In genomic region chr3:122509084-122509483, GRCm38 (mm10) we compare ENCODE assay signal across 8 mouse cellular contexts.
DNase-seq lines count a peak whose midpoint lies in the region; ATAC-seq lines count a peak whose summit lies in the region.

No protein-coding gene starts in this region.

- DNase-seq in CD4-positive, CD25-positive, alpha-beta regulatory T cell, adult 2 months (ENCODE audit: low read depth, low spot score), result peak; percentile 34
- DNase-seq in NIH3T3 (ENCODE audit: low read depth), result peak; percentile 91
- DNase-seq in embryonic facial prominence, embryonic 10.5 days (ENCODE audit: low spot score), result peak; percentile 83
- peak; percentile 88 for DNase-seq in kidney, postnatal 10 days
- peak; percentile 80 for DNase-seq in testis, postnatal 10 days (ENCODE audit: low spot score)

- peaks cover 8% of the 10 kb centered on the region; the same call in 1 of the 2 replicates for H3K27me3 ChIP-seq in embryonic facial prominence, embryonic 10.5 days (replicated peaks; ENCODE audit: low read depth, poor library complexity, severe bottlenecking)
- no peaks in the 10 kb centered on the region for H3K27me3 ChIP-seq in heart, embryonic 13.5 days (replicated peaks)

- no peak overlapping the region for H3K4me2 ChIP-seq in heart, embryonic 13.5 days

- peak overlapping the region; percentile 40 for H3K27ac ChIP-seq in embryonic facial prominence, embryonic 10.5 days (replicated peaks)
- peak overlapping the region; percentile 58 for H3K27ac ChIP-seq in heart, embryonic 13.5 days (replicated peaks)

- WGBS in embryonic facial prominence, embryonic 10.5 days, result 27% methylated on average over 5 of the region's 5 CpGs
- 27% methylated on average over 5 of the region's 5 CpGs for WGBS in heart, embryonic 13.5 days

- no peak overlapping the region for H3K9ac ChIP-seq in heart, embryonic 13.5 days

- peaks cover 17% of the 10 kb centered on the region for H3K36me3 ChIP-seq in embryonic facial prominence, embryonic 10.5 days (replicated peaks)
- H3K36me3 ChIP-seq in heart, embryonic 13.5 days, result no peaks in the 10 kb centered on the region

- H3K4me3 ChIP-seq in embryonic facial prominence, embryonic 10.5 days, result no peak overlapping the region
- no peak overlapping the region for H3K4me3 ChIP-seq in heart, embryonic 13.5 days

- ATAC-seq in CD4-positive, CD25-positive, alpha-beta regulatory T cell, adult 4 months, result no peak
- peak; percentile 43; the same call in 1 of the 2 replicates for ATAC-seq in heart, embryonic 13.5 days (ENCODE audit: extremely low read depth, insufficient number of reproducible peaks, low FRiP score, low TSS enrichment)
- ATAC-seq in megakaryocyte progenitor cell, adult 5-6 weeks (replicated peaks; ENCODE audit: poor library complexity), result peak; percentile 94

- peaks cover 46% of the 10 kb centered on the region for H3K4me1 ChIP-seq in embryonic facial prominence, embryonic 10.5 days
- H3K4me1 ChIP-seq in heart, embryonic 13.5 days, result peaks cover 35% of the 10 kb centered on the region

- no peaks in the 10 kb centered on the region for H3K9me3 ChIP-seq in embryonic facial prominence, embryonic 10.5 days
- no peaks in the 10 kb centered on the region for H3K9me3 ChIP-seq in heart, embryonic 13.5 days

Comparison
In these comparisons a context has a peak if more than half of its experiments do, and no peak if none do; other contexts are left out.
1. DNase-seq: peak in every context shown above with its lines; median percentile 91 in NIH3T3; 88 in kidney, postnatal 10 days; 83 in embryonic facial prominence, embryonic 10.5 days; 80 in testis, postnatal 10 days; 34 in CD4-positive, CD25-positive, alpha-beta regulatory T cell, adult 2 months.